Mouse (Mus musculus) lung, postnatal 36 days (tissue): ENCODE results near the gene Spsb1.
A peak's percentile ranks its signal among the peaks of the same experiment; 100 is the strongest.

Experiments used
- DNase-seq: peaks from one replicate; pipeline ENCODE4 v3.0.0; 2022; ENCODE audit warnings: mixed read lengths

The Spsb1 gene

DNA sequence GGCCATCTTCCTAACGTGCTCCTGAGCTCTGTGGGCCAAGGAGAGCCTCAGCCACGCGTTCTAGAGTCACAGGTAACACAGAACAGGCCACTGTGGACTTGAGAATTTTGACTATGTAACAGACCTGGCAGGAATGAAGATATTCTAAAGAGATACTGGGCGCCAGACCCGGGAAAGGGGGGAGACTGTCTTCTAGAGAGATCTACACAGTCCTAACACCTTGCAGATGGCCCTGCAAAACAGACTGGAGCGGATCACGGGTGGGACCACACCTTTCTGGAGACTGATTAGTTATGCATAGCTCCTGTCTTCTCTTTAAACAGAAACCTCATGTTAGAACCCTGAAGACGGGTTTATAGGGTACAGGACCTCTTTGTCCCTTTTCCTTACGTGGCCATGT is 100.1 kb downstream of the Spsb1 start:
- no peak for DNase-seq

DNA sequence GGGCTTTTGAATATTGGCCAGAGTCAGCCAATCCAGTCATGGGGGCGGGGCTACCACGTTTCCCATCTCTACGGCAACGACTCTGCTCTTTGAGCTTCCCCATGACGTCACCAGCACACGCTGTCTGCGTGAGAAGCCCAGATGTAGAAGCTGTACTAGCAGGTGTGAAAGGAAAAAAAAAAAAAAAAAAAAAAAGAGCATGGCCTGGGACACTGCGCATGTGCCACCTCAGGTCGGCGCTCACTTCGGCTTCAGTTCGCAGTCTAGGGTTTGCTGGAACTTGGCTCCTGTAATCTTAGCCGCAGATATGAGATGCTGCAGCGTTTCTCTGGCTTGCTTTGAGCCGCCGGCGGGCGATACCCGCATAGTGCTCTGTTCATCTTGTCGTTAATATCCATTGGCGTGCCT is 100.5 kb downstream of the Spsb1 start:
- peak; percentile 68 for DNase-seq

DNA sequence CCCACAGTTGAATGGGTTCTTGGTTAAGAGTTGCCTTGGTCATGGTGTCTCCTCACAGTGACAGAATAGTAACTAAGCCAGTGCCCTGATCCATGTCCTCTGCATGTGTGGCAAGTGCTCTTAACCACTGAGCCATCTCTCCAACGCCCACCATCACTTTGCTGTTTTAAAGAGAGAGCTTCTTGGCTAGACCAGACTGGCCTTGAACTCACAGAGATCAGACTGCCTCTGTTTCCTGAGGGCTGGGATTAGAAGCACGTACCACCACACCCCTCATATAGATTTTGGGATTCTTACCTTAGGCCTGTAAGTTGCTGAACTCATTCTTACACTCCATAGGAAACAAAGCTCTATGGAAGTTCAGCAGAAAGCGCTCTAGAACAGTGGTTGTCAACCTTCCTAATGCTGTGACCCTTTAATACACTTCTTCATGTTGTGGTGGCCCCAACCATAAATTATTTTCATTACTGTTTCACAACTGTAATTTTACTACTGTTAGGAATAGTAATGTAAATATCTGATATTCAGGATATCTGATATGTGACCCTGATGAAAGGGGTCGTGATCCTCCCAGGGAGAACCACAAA is 101.1 kb downstream of the Spsb1 start:
- no peak for DNase-seq

DNA sequence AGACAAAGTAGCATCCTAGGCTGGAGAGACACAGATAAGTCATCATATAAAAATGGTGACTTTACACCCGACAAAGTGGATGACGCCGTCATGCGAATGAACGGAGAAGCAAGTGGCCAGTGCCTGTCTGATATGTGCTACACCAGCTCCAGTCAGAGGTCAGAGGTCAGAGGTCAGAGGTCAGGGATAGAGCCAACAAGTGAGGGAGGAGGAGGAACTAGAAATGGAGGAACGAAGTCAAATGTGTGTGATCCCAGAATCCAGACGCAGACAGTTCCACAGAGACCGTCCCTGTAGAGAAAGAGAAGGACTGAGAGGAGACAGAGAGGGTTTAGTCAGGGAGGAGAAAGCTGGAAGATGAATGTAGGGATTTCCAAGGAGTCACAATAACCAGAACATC is 103.3 kb downstream of the Spsb1 start:
- no peak for DNase-seq

DNA sequence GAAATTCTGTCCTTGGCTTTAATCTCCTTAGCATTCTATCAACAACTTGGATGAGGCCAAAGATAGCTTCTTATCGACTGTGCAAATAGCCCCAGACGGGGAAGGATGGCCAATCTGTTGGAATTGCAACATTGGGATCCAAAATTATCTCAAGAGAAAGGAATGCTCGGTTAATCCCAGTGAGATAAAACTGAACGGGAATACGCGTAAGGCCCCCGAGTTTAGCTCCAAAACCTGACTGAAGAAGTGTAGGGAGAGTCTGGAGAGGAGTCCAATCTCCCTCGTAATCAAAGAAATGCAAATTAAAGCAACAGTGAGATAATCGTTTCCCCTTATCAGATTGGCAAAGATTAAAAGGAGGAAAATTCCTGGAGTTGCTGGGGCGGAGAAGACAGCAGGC is 104.2 kb downstream of the Spsb1 start:
- DNase-seq: peak; percentile 33

DNA sequence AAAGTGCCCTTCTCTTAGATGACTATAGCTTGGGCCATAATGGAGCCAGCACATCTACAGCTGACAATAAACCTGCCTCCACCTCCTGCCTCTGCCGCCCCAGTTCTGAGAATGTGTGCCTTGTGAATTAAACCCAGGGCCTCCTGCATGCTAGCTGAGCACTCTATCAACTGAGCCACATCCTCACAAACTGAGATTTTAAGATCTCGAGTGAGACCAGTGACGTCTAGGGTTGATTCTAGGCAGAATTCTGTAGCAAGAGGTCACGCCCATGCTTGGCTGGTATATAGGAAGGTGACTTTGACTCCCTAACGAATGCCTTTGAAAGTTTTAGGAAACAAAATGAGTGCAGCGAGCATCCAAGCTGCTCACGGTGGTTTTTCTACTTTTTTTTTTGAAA is 104.8 kb downstream of the Spsb1 start:
- DNase-seq: no peak

DNA sequence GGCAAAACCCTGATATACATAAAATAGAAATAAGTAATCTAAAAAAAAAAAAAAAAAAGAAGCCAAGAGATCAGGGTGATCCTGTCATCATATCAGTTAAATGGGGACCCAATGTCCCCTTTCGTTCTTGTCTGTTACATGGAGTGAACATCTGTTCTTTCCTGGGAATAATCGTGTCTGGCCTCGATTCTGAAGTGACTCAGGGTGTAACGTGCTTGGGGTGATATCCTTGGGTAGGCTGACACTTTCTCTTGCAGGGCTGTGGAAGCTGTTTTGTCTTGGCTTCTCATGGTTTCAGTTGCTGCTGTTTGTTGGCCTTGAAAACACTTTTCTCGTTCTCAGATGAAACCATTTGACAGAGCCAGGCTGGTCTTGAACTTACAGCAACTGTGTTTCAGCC is 105.8 kb downstream of the Spsb1 start:
- no peak for DNase-seq

DNA sequence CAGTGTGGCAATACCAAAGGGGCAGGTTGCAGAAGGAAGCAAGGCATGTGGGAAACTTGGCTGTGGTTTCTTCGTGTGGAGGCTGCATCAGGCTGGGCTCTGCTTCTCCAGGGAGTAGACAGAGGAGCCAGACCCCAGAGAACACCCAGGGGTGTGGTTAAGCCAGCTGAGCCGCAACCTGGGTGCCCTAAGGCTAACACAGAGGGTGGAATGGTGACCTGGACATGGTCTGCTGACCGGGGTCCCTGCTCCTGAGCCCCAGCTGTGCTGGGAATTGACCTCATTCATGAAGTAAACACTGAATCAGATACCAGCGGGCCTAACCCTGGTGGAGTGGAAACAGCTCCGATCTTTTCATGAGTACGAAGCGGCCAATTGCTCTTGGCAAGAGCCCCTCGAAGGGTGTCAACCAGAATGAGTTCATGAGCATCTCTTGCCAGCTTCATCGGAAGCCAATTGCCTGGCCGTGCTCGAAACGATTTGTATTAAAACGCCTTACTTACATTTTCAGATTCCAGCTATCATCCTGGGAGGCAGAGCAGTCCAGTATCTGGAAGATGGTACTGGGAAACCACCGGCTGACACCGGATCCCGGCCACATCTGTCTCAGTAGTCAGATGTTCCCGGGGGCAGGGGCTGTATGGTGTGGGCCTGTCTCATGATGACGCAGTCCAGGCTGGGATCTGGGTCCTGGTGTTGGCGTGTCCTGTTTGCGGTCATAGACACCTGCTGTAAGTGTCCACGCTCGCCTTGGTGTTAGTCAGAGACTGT is 107.8 kb downstream of the Spsb1 start:
- DNase-seq: peak; percentile 55
